Mouse (Mus musculus) heart, postnatal 14 days (tissue): Measurements from ENCODE around the gene Nipbl. TPM values are rescaled to one million over a fixed set of nuclear protein-coding genes. Genes with fewer than 3 reads are reported as not detected.
"Not testable (repeated sequence)": the region's sequence is repeated elsewhere in the genome, so short reads cannot be mapped to it uniquely, and the experiment has no call there.

ENCODE experiments used
- DNase-seq, 2 experiments: peaks; one replicate each; pipeline ENCODE4 v3.0.0; 2021 to 2022
- intact Hi-C: fragments of 180-260 bp; cut with DNase I; formaldehyde crosslinking; loops from one replicate; pipeline ENCODE4 v1.15.1; 2025
- total RNA-seq, 2 experiments: library from RNA; stranded (reverse); gene quantifications; 2 replicates each; pipeline ENCODE4 v1.2.3; 2021

The Nipbl gene
- total RNA-seq, 2 experiments from 2014 or later: 32.6 to 32.7 TPM

DNA sequence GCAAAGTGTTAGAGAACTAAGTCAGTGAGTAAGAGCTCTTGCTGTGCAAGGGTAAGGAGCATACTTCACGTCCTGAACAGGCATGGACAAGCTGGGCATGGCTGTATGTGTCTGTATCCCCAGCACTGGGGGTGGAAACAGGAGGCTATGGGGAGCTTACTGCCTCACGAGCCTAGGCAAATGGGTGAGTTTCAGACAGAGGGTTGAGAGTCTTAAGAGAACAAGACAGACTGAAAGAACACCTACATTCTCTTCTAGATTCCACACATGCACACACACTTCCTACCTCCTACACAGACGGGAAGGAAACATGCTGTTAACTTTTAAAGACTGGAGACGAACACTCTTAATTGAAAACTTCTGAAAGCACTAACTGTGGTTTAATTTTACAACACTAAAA, 126.9 kb downstream of the Nipbl start:
- DNase-seq: no peak
- intact Hi-C loops: no loop called here

DNA sequence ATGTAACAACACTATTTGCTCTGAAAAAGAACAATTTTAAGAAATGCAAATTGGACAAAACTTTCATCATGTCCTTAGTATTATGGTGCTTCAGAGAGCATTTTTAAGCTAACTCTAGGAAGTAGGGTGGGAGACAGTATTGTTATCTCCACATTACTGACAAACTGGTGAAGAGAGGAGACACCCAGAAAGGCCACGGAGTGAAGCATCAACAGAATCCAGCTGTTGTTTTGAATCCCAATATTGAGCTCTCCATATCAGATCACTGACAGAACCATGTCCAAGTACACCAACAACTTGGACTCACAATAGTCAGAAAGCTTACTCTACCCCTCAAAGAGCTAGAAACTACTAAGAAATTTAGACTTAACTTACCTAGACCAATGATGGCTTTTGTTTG, 138.8 kb downstream of the Nipbl start:
- intact Hi-C loops: no loop called here
- no peak for DNase-seq

GRCm38 (mm10) chr15:8302944-8303343, 141.3 kb downstream of the Nipbl start:
- DNase-seq: no peak

GRCm38 (mm10) chr15:8294150-8294549, 150.1 kb downstream of the Nipbl start:
- no peak for DNase-seq
- intact Hi-C loops: no loop called here

More at GRCm38 (mm10) chr15:8302944-8303343, 141.3 kb downstream of the Nipbl start:
- intact Hi-C loops: no loop called here

DNA sequence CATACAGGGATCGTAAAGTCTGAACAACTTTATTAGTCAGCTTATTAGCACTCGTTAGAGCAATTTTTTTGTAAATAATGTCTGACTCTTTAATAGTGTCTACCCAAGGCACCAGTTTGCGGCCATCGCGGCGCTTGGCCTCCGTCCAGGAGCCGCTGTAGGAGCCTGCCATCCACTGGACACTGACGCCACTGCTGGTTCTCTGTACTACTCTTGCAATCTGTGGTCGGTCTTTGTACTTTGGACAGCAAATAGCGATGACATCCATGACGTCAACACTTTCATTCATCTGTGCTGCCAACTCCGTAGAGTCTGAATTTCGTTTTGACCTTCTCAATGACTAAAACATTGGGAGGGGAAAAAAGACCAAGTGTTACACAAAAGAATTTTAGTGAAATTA, 153.0 kb downstream of the Nipbl start:
- intact Hi-C loops: no loop called here
- DNase-seq: no peak

- intact Hi-C loops: no loop called here
These were observed 162.1 kb downstream of the Nipbl start for GRCm38 (mm10) chr15:8282155-8282554.

GRCm38 (mm10) chr15:8281701-8282100, 162.6 kb downstream of the Nipbl start:
- DNase-seq: no peak

More at GRCm38 (mm10) chr15:8282155-8282554, 162.1 kb downstream of the Nipbl start:
- no peak for DNase-seq

DNA sequence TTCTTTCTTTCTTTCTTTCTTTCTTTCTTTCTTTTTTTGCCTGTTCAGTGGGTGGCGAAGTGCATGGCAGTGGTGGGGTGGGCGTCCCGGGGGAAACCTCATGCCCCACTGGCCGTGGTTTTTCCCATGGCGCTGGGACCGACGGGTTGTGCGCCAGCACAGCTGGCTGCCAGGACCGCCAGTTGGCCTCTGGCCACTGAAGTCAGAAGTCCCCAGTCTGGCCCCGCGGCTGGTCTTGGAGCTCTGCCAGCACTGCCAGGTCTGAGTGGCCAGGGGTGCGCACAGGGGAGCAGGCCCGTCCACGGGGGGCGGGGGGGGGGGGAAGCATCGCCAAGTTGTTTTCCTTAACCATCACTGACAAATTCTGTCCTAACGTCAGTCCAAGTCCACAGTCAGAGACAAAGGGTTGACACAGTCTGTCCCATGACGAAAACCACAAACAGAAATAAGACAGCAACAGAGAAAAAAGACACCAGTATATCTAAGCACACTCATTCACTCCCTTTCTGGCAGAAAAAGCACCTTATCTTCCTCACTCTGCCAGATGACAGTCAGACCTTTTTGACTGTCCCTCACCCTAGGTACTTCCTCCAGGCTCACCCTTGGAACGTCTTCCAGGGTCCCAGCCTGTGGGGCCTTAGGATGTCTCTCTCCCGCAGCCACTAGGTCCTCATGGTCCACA, 164.2 kb downstream of the Nipbl start:
- peak; percentile 69 to 84 for DNase-seq
- intact Hi-C loops: no loop called here

More at GRCm38 (mm10) chr15:8281701-8282100, 162.6 kb downstream of the Nipbl start:
- intact Hi-C loops: no loop called here

- DNase-seq: peak; percentile 32 to 43
- intact Hi-C loops: no loop called here
These were observed 164.9 kb downstream of the Nipbl start for GRCm38 (mm10) chr15:8279320-8279779.

DNA sequence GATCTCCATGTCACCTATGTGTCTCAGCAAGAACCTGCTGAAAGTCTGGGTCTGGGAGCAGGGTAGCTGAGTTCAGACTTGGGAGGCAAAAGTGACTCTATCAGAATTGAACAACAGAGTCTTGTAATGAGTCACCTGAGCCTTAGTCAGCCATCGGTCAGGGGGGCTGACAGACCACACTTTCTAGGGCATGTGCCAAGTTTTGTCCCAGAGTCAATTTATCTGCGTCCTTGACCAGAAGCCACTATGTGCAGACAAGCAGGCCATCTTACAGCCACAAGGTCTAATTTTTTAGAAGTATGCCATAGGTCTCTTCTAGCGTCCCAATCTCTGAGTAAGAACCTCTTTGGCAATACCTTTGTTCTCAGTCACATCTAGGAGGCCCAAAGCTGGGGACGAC, 166.3 kb downstream of the Nipbl start:
- intact Hi-C loops, DNase-seq: not testable (repeated sequence)

DNA sequence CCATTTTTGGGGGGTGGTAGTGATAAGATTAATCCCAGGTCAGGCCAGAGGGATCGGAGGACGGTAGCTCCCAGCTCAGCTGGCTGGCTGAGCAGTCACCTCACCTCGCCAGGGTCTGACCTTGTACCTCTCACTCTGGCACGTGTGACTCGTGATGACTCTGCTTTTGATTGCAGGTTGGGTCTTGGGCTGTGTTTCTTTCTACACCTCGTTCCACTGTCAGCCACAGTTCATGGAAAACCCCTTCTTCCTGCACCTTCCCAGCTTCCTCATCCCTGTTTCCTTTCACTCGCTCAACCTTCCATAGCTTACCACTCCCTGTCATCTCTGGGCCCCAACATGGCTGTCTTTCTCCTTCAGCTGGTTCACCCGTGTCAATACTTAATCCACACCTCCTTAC, 172.3 kb downstream of the Nipbl start:
- intact Hi-C loops: no loop called here
- no peak for DNase-seq

DNA sequence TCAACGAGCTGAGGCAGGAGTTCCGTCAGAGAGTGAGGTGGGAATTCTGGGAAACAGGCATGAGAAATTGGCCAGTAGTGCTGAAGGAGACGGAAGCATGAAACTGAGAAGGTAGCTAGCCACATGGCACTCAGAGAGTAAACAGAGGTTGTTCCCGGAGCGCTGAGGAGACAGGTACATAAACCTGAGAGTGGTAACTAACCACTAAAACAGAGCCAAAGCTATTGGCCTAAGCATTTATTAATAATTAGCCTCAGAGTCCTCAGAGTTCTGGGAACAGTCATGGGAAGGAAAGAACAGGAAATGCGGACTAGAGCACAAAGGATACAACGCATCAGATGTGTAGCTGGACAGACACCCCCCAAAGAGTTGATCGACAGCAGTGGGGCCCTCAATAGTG, 176.0 kb downstream of the Nipbl start:
- intact Hi-C loops: no loop called here
- no peak for DNase-seq

DNA sequence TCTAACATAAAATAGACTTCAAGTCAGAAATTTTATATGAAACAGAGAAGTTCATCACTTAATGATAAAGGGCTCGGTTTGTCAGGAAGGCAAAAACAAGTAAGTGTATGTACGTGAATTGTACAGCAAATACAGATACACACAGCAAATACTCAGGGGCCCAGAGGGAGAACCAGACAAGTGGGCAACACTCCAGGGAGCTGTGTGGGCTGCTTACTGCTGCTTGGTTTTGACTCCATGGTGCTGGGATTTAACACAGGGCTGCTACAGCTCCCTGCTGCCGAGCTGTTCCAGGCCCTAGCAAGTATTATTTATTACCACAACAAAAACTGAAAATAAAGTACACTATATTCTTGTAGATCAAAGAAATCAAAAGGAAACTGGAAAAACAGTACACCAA, 177.1 kb downstream of the Nipbl start:
- intact Hi-C loops: no loop called here
- no peak for DNase-seq

GRCm38 (mm10) chr15:8265946-8266345, 178.3 kb downstream of the Nipbl start:
- DNase-seq: no peak
- intact Hi-C loops: no loop called here

Other genes with a start within 250 kb of the Nipbl start
- not detected for gene Gm2310, start 75.5 kb upstream of the Nipbl start, total RNA-seq